Mouse (Mus musculus) bone marrow macrophage, adult 2 months (primary cell): Measurements from ENCODE around the gene Abca3. TPM values are rescaled to one million over a fixed set of nuclear protein-coding genes. Genes with fewer than 3 reads are reported as not detected.

ENCODE experiments used
- H3K27ac ChIP-seq: 2 replicates; pipeline ENCODE4 v1.5.1; 2012; ENCODE audit warnings: low read depth, low read length; ENCODE audit not compliant: insufficient read depth
- H3K4me1 ChIP-seq: 2 replicates; pipeline ENCODE4 v1.6.1; 2012; ENCODE audit warnings: low read length; ENCODE audit not compliant: control insufficient read depth, insufficient read depth
- H3K4me3 ChIP-seq: 2 replicates; pipeline ENCODE4 v1.5.1; 2012; ENCODE audit warnings: mild to moderate bottlenecking, low read length, moderate library complexity; ENCODE audit not compliant: insufficient read depth
- CTCF ChIP-seq: IDR thresholded peaks from 2 replicates; pipeline ENCODE4 v1.5.1; 2012; ENCODE audit warnings: low read depth, mild to moderate bottlenecking, low read length, moderate library complexity
- POLR2A ChIP-seq: IDR thresholded peaks from 2 replicates; pipeline ENCODE4 v1.6.1; 2012; ENCODE audit warnings: mild to moderate bottlenecking, low read depth, low read length, borderline replicate concordance
- polyA plus RNA-seq: library from polyadenylated mRNA; stranded (reverse); fragments of >200 nt; gene quantifications from 2 replicates; pipeline ENCODE4 v1.2.4, GENCODE M21; 2012; ENCODE audit not compliant: missing spikeins, insufficient read depth, insufficient read length

Abca3 gene
- polyA plus RNA-seq, 1 experiment: 49.0 TPM

DNA sequence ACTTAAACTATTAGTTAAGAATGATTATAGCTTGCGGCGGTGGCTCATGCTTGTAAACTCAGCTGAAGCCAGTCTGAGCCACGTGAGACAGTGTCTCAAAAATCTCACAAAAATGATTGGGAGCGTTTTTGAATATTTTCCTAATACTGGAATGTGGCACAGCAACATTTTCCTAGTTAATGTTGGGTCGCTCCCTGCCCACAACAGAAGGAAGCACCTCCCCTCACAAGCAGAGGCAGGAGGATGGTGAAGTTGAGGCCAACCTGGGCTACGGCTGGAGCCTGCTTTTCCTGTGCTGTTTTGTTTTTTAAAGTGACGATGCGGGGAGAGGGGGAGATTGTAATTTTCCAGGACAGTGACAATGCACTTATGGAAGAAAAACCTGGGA is 75.4 kb downstream of the Abca3 start:
- Histone ChIP-seq H3K27ac (peak overlapping the region; percentile 70), H3K4me1 (peaks cover 12% of the 10 kb centered on the region), H3K4me3 (peak overlapping the region; percentile 90)
- TF ChIP-seq POLR2A (no peak), CTCF (no peak)

DNA sequence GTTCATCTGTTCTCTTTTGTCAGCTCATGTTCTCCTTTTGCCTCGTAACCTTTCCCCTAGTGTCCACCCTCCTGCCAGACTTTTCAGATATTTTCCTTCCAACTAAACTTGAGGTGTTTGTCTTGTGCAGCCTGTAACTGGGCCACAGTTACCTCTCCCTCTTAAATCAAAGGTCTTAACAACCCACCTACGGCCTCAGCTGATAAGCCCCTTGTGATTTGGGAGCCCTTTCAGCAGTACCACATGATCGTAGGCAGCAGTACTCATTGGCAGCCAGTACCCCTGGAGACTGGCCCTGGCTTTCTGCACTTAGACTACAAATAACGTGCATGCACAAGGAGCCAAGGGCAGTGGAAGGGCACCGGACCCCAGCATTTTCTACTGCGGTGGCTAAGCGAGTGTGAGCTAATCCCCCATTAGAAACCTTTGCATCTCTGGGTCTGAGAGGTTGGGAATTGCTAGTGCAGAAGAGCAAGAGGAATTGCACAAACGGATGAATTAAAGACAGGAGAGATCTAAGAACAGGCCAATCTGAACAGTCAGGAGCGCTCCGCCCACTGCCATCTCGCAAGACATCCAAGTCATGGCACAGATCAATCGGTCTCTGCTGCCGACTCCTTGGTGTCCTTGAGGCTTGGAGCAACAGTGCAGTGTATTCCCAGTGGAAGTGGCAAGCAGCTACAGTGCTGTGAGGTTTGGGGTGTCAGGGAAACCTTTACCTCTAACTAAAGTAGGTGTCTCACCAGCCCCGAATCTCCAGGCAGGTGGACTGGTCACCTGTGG is 77.6 kb downstream of the Abca3 start:
- Histone ChIP-seq H3K27ac (no peak overlapping the region), H3K4me1 (peaks cover 16% of the 10 kb centered on the region), H3K4me3 (no peak overlapping the region)
- no peak for TF ChIP-seq POLR2A
- TF ChIP-seq CTCF: no peak

DNA sequence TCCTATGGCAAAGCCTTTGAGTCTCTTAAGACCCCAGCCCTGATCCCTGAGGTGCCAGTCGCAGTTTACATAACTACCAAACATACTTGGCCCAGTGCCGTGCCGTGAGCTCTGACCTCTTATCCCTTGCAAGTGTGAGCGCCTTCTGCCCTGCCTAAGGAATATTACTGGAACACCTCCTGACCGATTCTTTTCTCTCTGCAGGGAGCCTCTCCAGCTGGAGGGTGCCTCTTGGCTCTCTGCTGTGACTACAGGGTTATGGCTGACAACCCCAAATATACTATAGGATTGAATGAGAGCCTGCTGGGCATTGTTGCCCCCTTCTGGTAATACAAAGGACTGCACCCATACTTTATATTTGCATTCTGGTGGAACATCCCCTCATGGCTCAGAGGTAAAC is 85.3 kb downstream of the Abca3 start:
- peaks cover 5% of the 10 kb centered on the region for H3K4me1 ChIP-seq
- H3K27ac ChIP-seq: no peak overlapping the region
- H3K4me3 ChIP-seq: no peak overlapping the region
- TF ChIP-seq POLR2A (no peak), CTCF (no peak; the same call in 1 of the 2 replicates)

DNA sequence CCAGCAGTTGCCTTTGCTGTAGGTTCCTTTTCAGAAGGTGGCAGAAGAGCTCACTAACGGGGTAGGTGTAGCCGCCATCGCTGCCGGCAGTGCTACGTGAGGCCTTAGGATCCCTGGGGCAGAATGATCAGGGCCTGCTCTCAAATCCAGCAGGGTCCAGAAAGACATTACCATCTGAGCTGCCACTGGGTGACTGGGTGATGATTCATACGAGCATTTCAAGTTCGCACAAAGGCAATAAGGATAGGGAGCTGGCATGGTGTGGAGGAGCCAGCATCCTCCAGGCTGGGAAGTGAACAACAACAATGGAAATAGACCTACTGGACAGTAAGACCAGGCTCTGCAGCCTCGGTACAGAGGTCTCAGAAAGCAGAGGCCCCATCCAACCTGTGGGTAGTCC is 88.6 kb downstream of the Abca3 start:
- no peak overlapping the region for H3K4me3 ChIP-seq
- no peak overlapping the region for H3K27ac ChIP-seq
- no peaks in the 10 kb centered on the region for H3K4me1 ChIP-seq
- TF ChIP-seq CTCF (no peak), POLR2A (no peak)

DNA sequence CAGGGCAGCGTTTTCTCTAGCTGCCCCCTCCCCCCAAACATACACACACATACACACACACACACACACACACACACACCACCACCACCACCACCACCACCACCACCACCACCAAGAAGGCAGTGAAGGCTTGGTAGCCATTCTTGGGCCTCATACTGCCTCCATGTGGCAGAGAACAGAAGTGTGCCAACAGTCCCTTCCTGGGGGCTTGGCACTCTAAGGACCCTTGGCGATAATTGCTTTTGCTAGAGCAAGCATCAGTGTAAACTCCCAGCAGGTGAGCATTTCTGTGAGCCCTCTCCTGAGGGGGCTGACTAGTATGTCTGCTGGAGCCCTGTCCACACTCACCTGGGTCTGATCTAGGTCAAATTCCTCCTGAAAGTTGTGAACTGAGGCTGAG is 89.4 kb downstream of the Abca3 start:
- no peak for TF ChIP-seq POLR2A
- 0 out of 2 replicates have a peak, but pooled peaks have one; percentile 13 for TF ChIP-seq CTCF
- Histone ChIP-seq H3K27ac (no peak overlapping the region), H3K4me3 (no peak overlapping the region), H3K4me1 (no peaks in the 10 kb centered on the region)

DNA sequence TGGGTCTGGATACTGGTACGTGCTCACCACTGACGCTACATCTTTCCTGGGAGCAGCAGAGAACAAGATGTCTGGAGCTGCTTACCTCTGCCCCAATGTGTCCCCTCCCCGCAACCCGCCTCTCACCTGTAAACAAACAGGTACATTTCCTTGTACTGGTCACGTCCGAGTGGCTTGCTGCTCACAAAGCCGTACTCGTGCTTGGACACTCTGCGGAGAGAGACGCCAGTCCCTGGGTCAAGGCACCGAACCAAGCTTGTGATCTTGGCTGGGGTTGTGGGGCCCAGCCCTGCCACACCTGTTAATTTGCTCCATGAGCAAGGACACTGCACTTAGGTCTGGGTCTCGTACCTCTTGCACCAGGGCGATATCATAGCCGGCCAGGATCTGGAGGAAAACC is 90.4 kb downstream of the Abca3 start:
- Histone ChIP-seq H3K4me1 (peaks cover 8% of the 10 kb centered on the region), H3K4me3 (no peak overlapping the region), H3K27ac (no peak overlapping the region)
- TF ChIP-seq POLR2A (no peak), CTCF (no peak)

DNA sequence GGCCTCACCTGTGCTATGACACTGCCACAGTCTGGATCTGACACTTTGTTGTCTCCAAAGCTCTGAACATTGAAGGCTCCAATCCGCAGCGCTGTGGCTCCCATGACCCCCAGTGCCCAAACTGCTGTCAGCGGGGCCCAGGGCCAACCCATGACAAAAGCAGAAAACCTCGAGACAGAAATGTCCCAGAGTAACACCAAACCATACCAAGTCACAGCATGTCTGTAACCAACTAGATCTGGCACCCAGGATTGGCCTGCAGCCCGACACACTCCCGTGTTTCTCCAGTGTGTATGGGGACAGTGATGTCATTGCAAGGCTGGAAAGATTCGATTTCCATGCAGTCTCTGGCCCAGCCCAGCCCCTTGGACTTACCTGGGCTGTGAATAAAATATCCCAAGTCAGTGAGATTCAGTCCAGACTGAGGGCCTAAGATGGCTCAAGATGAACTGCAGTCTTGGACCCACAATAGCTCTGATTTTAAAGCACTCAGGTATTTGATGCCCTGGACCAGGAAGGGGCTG is 90.9 kb downstream of the Abca3 start, which contains the start of gene Dnase1l2:
Dnase1l2 (minus strand) TSS at position 474 of the 524 bp plus-strand sequence.
- Histone ChIP-seq H3K4me1 (peaks cover 14% of the 10 kb centered on the region), H3K27ac (no peak within 1 kb of the TSS), H3K4me3 (no peak within 1 kb of the TSS)
- TF ChIP-seq POLR2A (no peak), CTCF (no peak)

DNA sequence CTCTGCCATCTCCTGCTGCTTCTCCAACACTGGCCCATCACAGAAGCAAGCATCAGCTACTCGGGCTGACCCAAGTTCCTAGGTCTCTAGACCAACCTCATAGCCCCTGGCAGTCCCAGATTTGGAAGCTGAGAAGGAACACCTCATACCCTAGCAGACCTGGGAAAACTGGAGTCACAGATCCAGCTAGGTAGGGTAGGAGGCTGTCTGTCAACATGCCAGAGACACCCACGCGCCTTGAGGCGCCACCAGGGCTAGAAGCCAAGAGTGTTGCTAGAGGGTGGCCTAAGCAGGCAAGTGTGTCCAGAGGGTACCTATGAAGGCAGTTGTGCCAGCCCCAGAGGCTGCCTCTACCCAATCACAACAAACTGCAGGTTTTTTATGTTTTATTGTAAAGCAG is 91.7 kb downstream of the Abca3 start:
- H3K4me1 ChIP-seq: peaks cover 16% of the 10 kb centered on the region
- no peak overlapping the region for H3K4me3 ChIP-seq
- TF ChIP-seq POLR2A (no peak), CTCF (no peak)
- no peak overlapping the region for H3K27ac ChIP-seq

DNA sequence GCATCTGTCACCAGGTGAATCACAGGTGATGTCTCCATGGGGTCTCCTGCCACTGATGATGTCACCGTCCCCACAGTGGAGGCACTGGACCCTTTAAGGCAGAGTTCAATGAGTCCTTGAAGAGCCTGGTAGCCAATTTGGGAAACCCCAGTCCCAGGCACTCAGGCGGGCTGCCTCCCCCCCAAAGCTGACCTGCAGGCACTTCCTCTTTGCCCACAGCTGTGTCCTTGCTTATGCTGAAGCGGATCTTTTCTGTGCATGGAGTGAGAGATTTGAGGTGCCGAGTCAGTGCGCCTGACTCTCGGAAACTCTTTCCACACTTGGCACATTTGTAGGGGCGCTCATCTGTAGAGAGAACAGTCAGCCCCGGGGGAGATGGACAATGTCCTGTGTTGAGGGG is 94.8 kb downstream of the Abca3 start:
- H3K27ac ChIP-seq: peak overlapping the region; percentile 30; the same call in 1 of the 2 replicates
- TF ChIP-seq POLR2A (no peak), CTCF (no peak)
- H3K4me1 ChIP-seq: peaks cover 16% of the 10 kb centered on the region
- H3K4me3 ChIP-seq: no peak overlapping the region

DNA sequence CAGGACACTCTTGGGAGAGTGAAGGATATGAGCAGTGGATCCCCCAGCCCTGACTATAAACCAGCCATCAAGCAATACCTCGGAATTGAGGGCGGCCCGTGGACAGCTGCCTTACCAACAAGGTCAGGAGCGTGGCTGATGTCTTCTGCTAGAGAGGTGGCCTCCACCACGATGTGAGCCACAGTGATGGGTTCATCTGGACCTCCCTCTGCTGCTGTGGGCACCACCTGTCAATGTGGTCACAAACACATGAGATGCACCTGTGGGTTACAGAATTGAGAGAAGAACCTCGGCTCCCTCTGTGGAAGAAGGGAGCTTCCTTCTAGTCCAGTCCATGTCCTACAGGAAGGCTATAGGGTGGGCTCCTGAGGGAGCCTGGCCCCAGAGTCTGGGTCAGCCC is 97.8 kb downstream of the Abca3 start:
- Histone ChIP-seq H3K27ac (no peak overlapping the region), H3K4me3 (no peak overlapping the region), H3K4me1 (peaks cover 26% of the 10 kb centered on the region)
- TF ChIP-seq CTCF (no peak), POLR2A (no peak)
